Mouse (Mus musculus): ENCODE results near the gene Tmem119.
"Not testable (repeated sequence)": the region's sequence is repeated elsewhere in the genome, so short reads cannot be mapped to it uniquely, and the experiment has no call there.

The Tmem119 gene

DNA sequence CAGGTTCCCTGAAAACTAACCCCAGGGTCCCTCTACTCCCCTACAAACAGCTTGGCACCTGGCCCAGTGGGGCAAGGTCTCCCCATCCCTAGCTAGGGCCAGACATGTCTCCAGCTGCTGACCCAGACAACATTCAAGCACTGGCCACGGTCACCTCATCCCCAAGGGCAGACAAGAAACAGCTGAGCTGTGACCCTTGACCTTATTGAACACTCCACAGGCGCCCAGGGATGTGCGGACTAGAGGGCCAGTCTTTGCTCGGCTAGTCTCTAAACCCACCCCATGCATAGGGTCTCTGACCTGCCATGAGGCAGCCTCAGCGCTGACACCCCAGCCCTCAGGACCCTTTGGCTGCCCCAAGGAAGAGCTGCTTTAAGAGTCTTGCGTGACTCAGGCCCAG is 11.7 kb downstream of the Tmem119 start:
- DNase-seq (ENCODE audit: low spot score in 2 of 2), result no peak

DNA sequence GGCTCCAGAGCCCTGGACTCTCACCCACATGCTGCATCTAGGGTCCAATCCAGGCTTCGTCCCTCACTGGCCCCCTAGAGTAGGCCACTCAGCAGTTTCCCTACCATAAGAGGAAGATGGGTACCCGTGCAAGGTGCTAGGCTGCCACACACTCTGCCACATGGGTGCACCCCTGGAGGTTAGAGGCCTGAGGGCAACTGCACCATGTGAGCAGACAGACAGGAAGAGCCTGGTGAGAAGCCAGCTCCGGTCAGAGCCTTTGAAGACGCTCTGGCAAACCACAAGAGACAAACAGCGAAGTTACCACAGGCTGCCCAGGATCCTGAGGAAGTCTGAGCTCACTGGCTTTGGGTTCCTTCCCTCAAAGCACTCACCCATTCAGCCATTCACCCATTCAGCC is 13.3 kb downstream of the Tmem119 start:
- peak in 1 of 2 experiments; percentile 59 for DNase-seq (ENCODE audit: low spot score in 2 of 2)

DNA sequence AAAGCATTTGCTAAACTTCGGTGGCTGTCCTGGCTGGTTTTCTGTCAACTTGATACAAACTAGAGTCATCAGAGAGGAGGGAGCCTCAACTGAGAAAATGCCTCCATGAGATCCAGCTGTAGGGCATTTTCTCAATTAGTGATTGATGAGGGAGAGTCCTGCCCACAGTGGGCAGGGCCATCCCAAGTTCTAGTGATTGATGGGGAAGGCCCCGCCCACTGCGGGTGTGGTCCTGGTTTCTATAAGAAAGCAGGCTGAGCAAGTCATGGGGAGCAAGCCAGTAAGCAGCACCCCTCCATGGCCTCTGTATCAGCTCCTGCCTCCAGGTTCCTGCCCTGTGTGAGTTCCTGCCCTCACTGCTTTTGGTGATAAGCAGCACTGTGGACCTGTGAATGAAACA is 16.2 kb downstream of the Tmem119 start:
- not testable (repeated sequence) for DNase-seq (ENCODE audit: low spot score in 2 of 2)

DNA sequence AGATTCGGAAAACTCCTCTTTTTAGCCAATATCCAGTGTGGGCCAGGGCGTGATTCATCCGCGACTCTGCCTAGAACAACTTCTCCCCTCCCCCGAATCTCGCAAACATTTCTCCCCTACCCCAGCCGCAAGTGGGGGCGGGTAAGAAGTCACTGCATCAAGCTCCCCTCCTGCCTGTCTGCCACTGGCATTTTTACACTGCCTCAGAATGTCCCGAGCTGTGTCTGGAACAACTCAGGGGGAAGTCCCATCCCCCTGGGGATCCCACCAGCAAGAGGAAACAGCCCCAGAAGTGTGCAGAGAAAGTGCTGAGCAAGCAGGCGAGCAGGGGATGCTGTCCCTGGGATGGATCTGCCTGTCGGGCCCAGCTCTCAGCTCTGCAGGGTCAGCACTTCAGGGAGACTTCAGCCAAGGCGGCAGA is 16.7 kb downstream of the Tmem119 start:
- DNase-seq (ENCODE audit: low spot score in 2 of 2), result peak; percentile 76 to 77

DNA sequence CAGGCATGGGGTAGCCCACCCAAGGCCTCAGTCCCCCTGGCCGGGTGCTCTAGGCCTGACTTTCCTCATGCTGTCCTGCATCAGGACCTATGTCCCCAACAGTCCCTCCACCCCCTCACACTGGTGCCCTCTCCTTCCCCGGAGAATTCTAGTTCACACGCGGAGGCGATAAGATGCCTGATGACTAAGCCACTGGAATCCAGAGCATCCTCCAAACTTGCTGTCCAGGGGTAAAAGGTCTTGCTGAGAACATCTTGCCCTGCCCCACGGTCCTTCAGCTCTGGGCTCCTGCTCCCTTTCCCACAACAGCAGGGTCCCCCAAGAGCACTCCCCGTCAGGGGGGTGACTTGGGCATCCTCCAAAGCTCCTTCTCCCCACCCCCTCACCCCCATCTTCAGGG is 17.7 kb downstream of the Tmem119 start:
- DNase-seq (ENCODE audit: low spot score in 2 of 2), result no peak

DNA sequence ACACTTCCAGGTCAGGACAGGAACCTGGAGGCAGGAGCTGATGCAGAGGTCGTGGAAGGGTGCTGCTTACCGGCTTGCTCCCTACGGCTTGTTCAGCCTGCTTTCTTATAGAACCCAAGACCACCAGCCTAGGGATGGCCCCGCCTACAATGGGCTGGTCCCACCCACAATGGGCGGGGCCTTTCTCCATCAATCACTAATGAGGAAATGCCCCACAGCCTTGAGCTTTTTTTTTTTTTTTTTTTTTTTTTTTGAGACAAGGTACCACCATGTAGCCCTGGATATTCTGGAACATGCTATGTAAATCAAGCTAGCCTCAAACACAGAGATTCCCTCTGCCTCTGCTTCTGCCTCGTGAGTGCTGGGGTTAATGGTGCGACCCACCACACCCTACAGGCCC is 18.4 kb downstream of the Tmem119 start:
- no peak for DNase-seq (ENCODE audit: low spot score in 2 of 2)

DNA sequence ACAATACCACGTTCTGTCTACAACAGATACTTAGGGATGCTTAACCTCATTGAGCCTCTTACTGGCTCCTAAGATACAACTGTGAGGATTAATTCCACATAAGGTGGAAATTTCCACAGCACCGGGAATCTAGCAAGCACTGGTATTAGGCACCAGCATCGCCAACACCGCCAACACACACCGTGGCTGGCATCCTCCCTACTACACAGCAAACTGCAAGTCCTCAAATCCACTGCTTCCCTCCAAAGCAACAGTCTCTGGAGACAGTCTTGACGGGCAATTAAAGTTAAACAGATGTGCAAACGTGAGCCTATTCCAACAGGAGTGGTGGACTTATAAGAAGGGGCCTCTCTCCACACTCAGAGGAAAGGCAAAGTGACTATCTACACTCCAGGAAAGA is 19.1 kb downstream of the Tmem119 start:
- DNase-seq (ENCODE audit: low spot score in 2 of 2), result no peak

DNA sequence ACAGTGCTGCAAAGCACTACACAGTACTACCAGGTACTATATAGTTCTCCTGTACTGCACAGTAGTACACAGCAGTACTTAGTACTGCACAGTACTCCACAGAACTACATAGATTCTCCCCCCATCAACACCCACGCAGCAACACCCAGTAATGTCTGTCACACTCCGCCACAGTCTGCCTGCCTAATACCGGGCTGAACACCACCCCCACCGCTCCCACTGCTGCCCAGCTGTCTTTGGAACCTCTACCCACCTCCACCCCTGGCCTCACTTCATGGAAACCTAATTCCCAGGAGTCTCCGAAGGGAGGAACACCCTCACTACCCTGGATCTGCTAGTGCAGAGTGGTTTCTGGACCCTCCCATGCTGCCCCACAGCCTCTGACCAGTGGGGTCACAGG is 19.6 kb downstream of the Tmem119 start:
- DNase-seq (ENCODE audit: low spot score in 2 of 2), result no peak

DNA sequence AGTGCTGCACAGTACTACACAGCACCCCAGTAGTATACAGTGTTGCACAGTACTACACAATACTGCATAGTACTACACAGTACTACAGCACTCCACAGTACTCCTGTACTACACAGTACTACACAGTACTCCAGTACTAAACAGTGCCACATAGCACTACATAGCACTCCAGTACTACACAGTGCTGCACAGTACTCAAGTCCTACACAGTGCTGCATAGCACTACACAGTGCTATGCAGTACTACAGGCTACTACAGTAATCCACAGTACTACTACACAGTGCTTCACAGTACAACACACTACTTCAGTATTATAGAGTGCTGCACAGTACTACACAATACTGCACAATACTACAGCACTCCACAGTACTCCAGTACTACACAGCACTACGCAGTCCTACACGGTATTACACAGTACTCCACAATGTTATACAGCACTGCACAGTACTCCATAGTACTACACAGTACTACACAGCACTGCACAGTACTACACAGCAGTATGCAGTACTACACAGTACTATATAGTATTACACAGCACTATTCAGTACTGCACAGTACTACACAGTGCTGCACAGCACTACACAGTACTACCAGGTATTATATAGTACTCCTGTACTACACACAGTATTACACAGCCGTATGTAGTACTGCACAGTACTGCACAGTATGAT is 20.1 kb downstream of the Tmem119 start:
- DNase-seq (ENCODE audit: low spot score in 2 of 2), result no peak

DNA sequence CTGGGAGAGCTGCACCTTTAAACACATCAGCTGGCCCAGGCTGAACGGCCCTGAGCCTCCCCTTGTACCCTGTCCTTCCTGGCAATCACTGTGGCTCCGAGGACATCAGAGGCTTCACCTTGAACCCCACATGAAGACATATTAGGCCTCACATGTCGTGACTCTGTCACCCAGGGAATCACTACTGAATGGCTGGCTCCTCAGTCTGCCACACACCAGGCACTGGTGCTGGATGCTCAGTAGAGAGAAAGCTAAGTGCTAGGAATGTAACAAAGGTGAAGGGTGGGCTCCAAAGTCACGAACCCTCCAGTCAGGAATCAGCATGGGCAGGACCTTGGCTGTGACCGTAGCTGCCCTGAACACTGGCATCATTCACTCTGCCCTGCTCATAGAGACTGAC is 20.7 kb downstream of the Tmem119 start:
- no peak for DNase-seq (ENCODE audit: low spot score in 2 of 2)

DNA sequence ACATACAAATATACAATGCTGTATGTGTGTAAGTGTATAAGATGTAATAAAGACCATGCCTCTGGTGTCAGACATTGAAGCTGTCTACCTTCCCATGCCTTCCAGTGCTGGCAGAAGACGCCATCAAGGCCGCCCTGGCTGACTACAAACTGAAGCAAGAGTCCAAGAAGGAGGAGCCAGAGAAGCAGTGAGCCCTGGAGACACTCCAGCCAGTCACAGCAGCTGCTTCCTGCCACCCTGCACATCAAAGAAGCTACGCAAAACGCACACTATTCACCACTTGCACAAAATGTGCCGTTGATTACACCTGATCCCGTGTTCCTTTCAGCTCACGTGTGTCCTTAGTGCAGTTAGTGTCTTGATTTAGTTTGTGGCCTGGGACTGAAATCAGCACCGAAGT is 22.6 kb downstream of the Tmem119 start:
- DNase-seq (ENCODE audit: low spot score in 2 of 2), result not testable (repeated sequence)

DNA sequence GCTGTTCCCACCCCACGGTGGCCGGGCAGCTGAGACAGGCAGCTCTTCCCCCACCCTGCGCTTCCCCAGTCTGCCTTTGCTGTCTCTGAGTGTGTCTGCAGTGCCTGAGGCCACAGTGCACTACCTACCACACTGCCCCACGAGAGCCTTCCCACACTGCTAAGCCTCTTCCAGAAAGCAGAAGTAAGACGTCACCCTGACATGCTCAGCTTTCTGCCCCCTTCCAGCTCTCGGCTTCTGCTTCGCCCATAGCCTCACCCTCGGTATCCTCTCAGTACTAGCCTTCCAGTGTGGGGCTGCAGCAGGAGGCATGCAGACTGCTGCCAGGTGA is 23.5 kb downstream of the Tmem119 start:
- peak; percentile 47 to 50 for DNase-seq (ENCODE audit: low spot score in 2 of 2)

DNA sequence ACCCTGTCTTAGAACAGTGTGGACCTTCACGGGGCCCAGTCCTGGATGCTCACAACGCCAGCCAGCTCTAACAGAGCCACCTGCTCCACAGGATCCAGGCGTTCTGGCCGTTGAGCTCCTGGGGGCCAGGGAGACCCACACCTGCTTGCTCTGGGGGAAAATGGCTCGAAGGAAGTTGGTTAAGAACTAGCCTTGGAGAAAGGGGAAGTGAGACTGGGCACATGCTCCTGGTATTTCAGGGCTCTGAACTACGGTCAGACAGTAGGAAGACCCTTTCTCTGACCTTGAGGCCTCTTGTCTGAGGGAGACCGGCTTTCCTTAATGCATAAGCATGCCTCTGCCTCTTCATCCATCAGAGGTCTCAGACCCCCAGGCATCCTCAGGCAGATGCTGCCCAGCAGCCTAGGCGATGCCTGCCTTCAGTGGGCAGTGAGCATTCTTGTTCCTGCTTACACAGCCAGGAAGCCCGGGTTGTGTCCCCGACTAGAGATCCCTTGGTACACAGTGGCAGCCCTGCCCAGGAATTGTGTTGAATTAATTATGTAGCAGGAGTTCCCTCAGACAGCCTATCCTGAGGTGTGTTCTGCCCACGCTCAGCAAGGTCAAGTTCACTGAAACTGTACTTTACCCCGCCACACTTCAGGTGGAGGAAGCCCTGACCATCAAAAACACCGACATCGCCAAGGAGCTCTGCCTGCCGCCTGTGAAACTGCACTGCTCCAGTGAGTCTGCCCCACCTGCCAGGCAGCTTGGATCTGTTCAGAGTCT is 24.0 kb downstream of the Tmem119 start:
- DNase-seq (ENCODE audit: low spot score in 2 of 2), result no peak

DNA sequence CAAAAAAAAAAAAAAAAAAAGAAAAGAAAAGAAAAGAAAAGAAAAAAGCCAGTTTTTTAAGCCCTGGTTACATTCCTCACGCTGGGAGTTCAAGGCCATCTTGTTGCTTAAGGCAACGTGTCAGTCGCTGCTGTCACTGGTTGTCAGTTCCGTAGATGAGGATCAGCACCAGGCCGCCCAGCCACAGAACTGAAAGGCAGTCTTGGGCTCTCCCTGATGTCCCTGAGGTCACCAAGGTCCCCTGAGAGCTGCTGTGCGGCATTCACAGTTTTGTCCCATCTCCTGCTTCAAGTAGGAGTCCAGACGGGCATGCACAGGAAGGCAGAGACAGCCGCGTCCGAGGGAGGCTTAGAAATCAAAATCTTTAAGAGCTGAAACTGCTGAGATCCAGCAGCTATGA is 24.7 kb downstream of the Tmem119 start:
- DNase-seq (ENCODE audit: low spot score in 2 of 2), result no peak

DNA sequence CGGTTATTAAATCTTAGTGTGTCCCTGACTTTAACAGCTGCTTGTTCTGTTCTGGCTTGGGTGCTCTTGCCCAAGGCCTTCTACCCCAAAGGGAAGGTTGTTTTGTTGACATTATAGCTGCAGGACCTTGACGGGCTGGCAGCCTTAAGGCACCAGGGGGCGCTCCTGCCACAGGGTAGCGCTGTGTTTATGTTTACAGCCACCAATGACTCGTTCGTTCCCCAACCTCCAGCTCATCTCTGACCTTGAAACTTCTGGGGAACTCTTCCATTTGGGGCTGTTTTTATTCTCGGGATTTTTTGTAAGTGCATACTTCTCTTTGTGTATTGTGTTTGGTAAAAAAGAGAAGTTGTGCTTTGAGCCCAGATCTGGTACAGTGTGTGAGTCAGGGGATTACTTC is 26.7 kb downstream of the Tmem119 start:
- DNase-seq (ENCODE audit: low spot score in 2 of 2), result peak; percentile 82 to 87

DNA sequence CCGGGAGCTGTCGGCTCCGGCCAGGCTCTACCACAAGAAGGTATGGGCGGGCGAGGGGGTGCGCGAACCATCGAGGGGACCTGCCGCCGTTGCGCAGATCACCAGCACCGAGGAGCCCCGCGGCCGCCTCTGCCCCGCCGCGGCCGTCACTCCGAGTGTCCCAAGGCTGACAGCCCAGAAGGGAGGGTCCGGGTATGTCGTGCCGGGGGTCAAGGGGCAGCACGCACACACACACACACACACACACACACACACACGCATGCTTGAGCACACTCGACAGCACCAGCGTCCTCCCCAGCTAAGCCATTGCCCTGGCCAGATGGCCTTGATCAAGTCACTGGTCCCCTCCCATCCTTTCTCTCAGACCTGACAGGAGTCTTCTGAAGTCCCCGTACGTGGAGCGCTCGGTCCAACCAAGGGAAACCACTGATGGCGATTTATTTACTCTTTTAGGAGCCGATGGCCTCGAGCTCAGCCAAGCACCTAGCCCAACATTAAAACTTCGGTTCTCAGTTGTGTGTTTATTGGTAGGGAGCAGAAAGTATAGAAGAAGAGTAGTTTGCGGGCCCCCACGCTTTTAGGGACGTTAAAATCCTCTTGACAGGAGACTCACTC is 27.3 kb downstream of the Tmem119 start:
- no peak for DNase-seq (ENCODE audit: low spot score in 2 of 2)

DNA sequence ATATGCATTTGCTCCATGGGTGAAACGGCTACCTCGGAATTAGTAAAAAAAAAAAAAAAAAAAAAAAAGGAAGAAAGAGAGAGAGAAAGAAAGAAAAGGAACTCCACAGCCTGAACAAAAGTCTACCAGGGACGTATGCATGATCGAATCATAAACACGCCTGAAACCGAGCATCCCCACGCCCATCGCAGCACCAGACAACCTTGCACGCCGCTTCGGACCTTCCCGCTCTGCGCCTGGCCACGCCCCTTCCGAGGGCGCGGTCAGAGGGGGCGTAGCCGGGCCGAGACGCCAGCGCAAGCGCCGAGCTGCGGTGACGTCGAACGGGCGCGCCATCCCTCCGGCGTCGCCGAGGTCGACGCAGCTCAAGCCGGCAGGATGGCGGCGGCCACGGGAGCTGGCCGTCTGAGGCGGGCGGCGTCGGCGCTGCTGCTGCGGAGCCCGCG is 27.8 kb downstream of the Tmem119 start, which contains the start of the genes Sart3 and Iscu:
Gene Sart3 (minus strand): TSS at position 61 of the 446 bp plus-strand sequence.
Gene Iscu (plus strand): TSS at position 299 of the 446 bp plus-strand sequence.
- DNase-seq (ENCODE audit: low spot score in 2 of 2), result peak; percentile 95 to 96

DNA sequence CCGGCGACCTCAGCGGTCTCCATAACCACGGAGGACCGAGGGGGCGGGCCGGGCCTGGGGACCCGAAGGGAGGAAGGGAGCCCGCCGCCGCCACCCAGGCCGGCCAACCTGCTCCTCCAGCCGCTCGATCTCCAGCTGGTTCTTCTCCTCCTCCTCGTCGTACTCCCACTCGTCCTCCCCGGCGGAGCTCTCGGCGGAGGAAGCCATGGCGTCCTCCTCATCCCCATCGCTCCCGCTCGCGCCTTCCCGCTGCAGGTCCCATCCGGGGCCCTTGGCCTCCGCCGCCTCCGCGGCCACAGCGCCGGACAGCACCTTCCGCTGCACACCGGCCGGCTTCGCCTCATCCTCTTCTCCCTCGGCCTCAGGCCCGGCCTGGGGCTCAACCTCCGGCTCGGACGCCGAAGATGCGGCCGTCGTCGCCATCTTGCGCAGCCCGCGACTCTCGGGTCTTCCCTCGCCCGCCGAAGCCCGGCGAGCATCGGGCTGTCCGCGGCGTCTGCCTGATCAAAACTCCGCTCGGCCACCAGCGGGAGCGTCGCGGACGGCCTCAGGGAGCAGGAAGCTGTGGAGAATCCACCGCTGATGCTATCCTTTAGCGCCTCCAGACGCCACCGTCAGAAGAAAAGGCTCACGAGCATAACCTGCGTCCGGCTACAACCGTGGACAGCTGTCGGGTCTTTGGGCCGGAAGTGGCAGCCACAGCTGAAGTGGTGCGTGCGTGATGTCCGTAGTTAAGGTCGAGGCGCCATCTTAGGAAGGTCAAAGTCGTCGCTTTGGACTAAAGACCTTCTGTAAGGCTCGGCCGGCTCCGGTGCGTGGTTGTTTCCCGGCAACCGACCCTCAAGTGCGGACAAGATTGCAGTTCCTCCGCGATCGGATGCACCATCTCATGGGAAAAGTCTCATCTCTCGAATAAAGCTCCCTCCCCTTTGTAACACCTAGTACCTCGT is 28.8 kb downstream of the Tmem119 start:
- DNase-seq (ENCODE audit: low spot score in 2 of 2), result peak; percentile 92 to 95

DNA sequence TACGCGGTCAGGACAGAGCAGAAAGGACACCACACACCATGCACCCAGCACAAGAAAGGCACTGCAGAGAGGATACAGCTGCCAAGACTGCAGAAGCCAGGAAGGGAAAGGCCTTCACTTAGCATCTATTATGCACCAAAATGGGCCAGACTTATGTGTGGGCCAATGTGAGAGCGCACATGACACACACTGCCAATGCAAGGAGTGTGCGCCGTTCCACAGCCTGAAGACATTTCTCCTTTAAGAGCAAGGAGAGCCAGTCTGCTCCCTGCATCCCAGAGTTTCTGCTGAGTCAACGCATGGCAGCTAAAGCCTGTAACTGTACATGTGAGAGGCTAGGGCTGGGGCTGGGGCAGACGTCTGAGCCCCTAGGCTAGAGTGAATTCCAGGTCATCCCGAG is 31.5 kb downstream of the Tmem119 start:
- DNase-seq (ENCODE audit: low spot score in 2 of 2), result no peak

DNA sequence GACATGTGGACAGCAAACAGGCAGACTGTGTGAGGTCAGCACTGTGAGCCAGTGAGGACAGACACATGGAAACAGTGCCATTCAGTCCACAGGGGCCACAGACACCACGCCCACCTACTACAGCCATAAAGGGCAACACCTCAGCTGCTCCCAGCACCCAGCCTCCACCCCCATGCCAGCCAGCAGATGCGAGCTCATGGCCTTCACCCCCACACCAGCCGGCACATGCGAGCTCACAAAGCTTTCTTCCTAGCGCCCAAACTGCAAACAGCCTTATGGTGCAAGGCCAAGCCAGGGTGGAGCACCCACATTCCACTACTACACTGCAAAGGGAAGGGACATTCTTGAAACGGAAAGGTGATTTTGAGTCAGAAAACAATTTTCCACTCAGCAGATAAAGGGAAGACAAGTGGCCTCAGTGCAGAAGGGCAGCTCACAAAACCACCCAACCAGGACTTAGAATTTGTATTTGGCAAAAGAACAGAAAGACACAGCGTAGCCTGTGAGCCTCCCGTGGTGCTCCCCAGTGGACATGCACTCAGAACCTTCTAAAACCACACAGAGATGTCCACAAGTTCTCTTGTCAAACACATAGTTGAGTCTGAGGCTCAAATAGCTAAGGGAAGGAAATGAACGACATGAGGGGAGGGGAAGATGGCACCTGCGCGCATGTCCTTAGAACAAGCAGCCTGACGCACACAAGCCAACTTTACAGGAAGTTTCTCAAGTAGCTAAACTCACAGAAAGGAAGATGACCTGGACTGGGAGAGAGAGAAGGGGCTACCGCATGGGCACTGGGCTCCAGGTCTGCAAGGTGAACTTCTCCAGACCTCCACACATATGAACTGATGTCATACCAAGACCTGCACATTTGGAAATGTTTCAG is 34.4 kb downstream of the Tmem119 start:
- DNase-seq (ENCODE audit: low spot score in 2 of 2), result no peak

DNA sequence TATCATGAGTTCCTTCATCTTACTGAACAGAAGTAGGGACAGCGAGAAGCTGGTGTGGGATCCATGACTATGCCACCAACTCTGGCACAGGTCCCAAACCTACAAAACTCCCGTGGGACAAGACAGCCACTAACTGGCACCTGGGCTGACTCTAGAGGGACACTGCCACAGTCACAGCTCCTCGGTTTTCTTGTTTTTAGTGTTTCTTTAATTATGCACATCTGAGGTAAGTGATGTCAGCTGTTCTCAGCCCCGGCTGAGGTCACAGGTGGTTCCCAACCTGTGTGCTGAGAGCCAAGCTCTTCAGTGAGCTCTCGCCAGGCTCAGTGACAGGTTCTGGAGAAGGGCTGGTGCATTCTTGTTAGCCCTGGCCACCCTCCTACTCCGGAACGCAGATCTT is 35.9 kb downstream of the Tmem119 start:
- no peak for DNase-seq (ENCODE audit: low spot score in 2 of 2)

Measured in right cerebral cortex, postnatal 10 days (tissue).